Mouse (Mus musculus): Measurements from ENCODE around the gene Mettl5. TPM values are rescaled to one million over a fixed set of nuclear protein-coding genes. Genes with fewer than 3 reads are reported as not detected.
A peak's percentile ranks its signal among the peaks of the same experiment; 100 is the strongest.

Gene Mettl5
- polyA plus RNA-seq, 1 experiment from 2014 or later, result 40.6 TPM

DNA sequence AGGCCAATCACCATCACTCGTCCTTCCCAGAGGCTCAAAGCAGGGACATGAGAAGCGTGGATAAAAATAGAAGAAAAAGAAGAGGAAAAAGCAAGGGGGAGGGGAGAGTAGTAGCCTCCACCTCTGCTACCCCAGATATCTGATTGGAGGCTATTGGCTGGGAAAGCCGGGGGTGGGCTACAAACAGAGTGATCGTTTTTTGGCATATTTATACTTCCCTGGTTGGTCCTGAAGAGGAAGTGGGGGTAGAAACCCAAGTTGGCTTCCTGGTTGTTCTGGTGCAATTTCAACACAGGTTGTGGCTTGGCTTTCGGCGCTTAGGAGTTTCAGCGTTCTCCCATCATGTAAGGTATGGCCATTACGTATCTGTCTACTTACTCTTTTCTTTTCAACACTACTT lies 63.7 kb downstream of the Mettl5 start, which contains the start of gene Klhl23:
Klhl23 (plus strand) TSS at position 234 of the 400 bp plus-strand sequence.
- Histone ChIP-seq H3K27ac (peak within 1 kb of the TSS; percentile 92), H3K36me3 (ENCODE audit: poor library complexity, severe bottlenecking) (peaks cover 12% of the 10 kb centered on the region; the same call in 1 of the 2 replicates), H3K9me3 (replicated peaks) (no peaks in the 10 kb centered on the region), H3K27me3 (no peaks in the 10 kb centered on the region), H3K9ac (peak within 1 kb of the TSS; percentile 94), H3K4me2 (peak within 1 kb of the TSS; percentile 77), H3K4me3 (peak within 1 kb of the TSS; percentile 83), H3K4me1 (peaks cover 34% of the 10 kb centered on the region)
- no peak for ATAC-seq
- WGBS, result 25% methylated on average over 8 of the region's 8 CpGs

Other genes starting within 250 kb of the Mettl5 start
- 16.6 and 20.0 TPM in 2 replicates for gene Bbs5, start 238.4 kb downstream of the Mettl5 start, polyA plus RNA-seq (2015; fragmentation: Nextera tagmentation; extraction: Ambion mirVana)
- gene Klhl41, start 215.5 kb downstream of the Mettl5 start, polyA plus RNA-seq (2015; fragmentation: Nextera tagmentation; extraction: Ambion mirVana), result 0.15 TPM in 2 replicates
- 14.1 and 14.5 TPM in 2 replicates for gene Fastkd1, start 172.1 kb downstream of the Mettl5 start, polyA plus RNA-seq (2015; fragmentation: Nextera tagmentation; extraction: Ambion mirVana)
- gene Ppig, start 163.1 kb downstream of the Mettl5 start, polyA plus RNA-seq (2015; fragmentation: Nextera tagmentation; extraction: Ambion mirVana), result 139 and 147 TPM in 2 replicates
- gene Ccdc173, start 96.0 kb downstream of the Mettl5 start, polyA plus RNA-seq (2015; fragmentation: Nextera tagmentation; extraction: Ambion mirVana), result 3.9 and 4.6 TPM in 2 replicates
- 37.4 and 37.5 TPM in 2 replicates for gene Phospho2, start 96.0 kb downstream of the Mettl5 start, polyA plus RNA-seq (2015; fragmentation: Nextera tagmentation; extraction: Ambion mirVana)
- gene Klhl23, start 63.7 kb downstream of the Mettl5 start, polyA plus RNA-seq (2015; fragmentation: Nextera tagmentation; extraction: Ambion mirVana), result 45.2 and 49.5 TPM in 2 replicates
- 400 and 426 TPM in 2 replicates for gene Ssb, start 24.1 kb downstream of the Mettl5 start, polyA plus RNA-seq (2015; fragmentation: Nextera tagmentation; extraction: Ambion mirVana)
- 14.2 and 15.7 TPM in 2 replicates for gene Ubr3, start 11.6 kb upstream of the Mettl5 start, polyA plus RNA-seq (2015; fragmentation: Nextera tagmentation; extraction: Ambion mirVana)
- gene Myo3b, start 153.5 kb upstream of the Mettl5 start, polyA plus RNA-seq (2015; fragmentation: Nextera tagmentation; extraction: Ambion mirVana), result 0.18 and 0.25 TPM in 2 replicates